Mouse (Mus musculus) myocyte (in vitro differentiated cells): ENCODE measurements around the gene Efna3.

Experiments
- POLR2A ChIP-seq: IDR thresholded peaks from one replicate; pipeline ENCODE4 v1.6.1; 2011; ENCODE audit warnings: low read depth, mild to moderate bottlenecking, control low read depth, moderate library complexity; ENCODE audit not compliant: insufficient read length
- POLR2AphosphoS2 ChIP-seq: IDR thresholded peaks from one replicate; pipeline ENCODE4 v1.6.1; 2011; ENCODE audit warnings: low read depth, control low read depth; ENCODE audit not compliant: insufficient read length
- REST ChIP-seq: IDR thresholded peaks from one replicate; pipeline ENCODE4 v1.6.1; 2011; ENCODE audit warnings: mild to moderate bottlenecking, control low read depth, moderate library complexity; ENCODE audit not compliant: insufficient read depth, insufficient read length
- TCF12 ChIP-seq: IDR thresholded peaks from one replicate; pipeline ENCODE4 v1.6.1; 2011; ENCODE audit warnings: mild to moderate bottlenecking, control low read depth; ENCODE audit not compliant: poor library complexity, insufficient read depth, severe bottlenecking

DNA sequence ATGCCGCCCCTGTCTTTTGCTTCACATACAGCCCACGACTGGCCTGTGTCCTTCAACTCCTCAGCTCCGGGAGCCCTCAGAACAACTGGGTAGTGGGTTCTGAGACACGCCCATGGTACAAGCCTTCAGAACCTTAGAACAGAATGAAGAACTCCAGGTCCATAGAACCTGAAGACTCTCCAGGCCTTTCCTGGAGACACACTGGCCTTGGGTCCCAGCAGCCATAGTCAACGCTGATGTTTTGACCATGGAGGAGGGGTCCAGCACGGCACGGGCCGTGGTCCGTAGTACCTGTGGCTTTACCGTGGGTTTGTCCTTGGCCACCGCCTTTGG is 42.4 kb upstream of the Efna3 start, which contains the start of gene Dcst1:
- TF ChIP-seq TCF12 = no peak
- TF ChIP-seq POLR2AphosphoS2 = no peak
- TF ChIP-seq REST = no peak
- TF ChIP-seq POLR2A = no peak
